Mouse (Mus musculus): Measurements from ENCODE around the gene Zdhhc18. TPM values are rescaled to one million over a fixed set of nuclear protein-coding genes. Genes with fewer than 3 reads are reported as not detected.
A peak's percentile ranks its signal among the peaks of the same experiment; 100 is the strongest.

Gene Zdhhc18
- total RNA-seq, 1 experiment from 2014 or later, result 14.5 TPM

- no peak for ATAC-seq (replicated peaks; ENCODE audit: low read depth, poor library complexity, severe bottlenecking)
These were observed 79.9 kb downstream of the Zdhhc18 start for GRCm38 (mm10) chr4:133570066-133570466.

DNA sequence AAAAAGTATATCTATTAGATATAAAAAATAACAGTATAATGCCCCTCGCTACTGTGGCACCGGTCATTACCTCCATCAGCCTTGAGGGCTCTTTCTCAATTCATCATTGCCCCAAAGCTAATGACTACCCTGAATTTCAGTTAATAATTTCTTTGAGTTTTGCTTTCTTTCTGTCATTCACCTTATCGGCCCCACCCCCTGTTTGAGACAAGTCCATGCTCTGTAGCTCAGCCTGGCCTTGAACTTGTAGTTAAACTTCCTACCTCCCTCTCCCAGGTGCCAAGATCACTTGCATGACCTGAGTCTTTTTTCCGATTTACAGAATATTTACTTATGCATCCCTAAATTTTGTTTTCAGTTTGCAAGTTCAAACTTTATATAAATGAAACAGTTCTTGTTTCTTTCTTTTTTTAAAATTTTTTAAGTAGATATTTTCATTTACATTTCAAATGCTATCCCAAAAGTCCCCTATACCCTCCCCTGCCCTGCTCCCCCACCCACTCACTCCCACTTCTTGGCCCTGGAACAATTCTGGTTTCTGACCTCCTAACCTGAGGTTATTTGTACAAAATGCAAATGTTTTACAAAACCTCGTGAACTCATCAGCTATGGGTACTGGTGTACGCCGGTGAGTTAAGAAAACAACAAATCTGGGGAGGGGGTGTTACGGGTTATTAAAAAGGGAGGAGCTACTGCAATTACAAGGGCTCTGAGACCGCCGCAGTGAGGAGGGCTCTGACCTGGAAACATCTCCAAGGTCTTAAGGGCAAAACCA is 80.5 kb downstream of the Zdhhc18 start:
- ATAC-seq (replicated peaks; ENCODE audit: low read depth, poor library complexity, severe bottlenecking), result no peak

DNA sequence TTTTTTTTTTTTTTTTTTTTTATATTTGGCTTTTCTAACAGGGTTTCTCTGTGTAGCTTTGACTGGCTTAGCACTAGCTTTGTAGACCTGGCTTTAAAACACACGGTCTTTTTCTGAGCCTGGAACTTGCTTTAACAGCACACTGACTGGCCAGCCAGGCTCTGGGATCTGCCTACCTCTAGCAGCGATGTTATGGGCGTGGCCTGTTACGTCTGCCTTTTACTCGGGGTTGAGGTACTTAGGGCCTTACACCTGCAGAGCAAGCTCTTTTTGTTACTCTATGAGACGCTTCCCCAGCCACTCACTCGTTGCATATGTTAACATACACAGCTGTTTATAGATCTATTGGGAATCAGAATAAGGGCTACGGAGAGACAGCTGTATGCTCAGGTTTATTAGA is 82.7 kb downstream of the Zdhhc18 start:
- ATAC-seq (replicated peaks; ENCODE audit: low read depth, poor library complexity, severe bottlenecking), result no peak

DNA sequence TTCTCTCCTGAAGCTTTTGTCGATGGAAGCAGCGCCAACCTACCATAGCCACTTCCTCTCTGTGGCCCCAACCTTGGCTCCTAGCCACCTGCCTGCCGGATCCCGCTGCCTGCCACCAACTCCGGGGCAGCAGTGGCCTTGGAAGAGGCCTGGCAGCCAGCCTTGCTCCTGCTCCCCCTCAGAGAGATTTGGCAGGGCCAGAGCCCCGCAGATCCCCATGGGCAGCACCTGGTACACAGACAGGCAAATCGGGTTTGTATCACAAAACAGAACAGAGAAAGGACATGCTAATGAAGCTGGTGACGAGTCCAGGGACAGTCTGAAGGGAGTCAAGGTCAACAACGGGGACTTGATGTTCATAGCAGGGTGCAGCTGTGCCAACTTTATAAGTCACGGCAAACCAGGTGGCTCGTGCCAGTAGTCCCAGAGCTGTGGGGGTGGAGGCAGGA is 86.8 kb downstream of the Zdhhc18 start:
- ATAC-seq (replicated peaks; ENCODE audit: low read depth, poor library complexity, severe bottlenecking), result peak; percentile 90

DNA sequence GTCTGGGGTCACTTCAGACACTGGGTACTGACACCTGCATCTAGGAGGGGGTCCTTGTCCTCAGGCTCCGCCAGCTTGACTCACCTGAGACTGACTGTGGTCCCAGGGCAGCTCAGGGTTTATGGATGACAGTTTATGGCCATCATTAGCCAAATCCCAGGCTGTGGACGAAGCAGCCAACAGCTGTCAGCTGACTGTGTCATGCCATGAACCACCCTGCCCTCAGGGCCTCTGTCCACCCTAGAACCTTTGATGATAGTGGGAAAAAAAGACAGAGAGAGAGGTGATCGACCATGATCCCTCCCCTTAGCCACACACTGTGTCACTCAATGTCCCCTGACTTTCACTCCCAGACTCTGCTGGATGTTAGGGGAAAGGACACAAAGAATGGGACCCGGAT is 88.3 kb downstream of the Zdhhc18 start:
- ATAC-seq (replicated peaks; ENCODE audit: low read depth, poor library complexity, severe bottlenecking), result no peak

GRCm38 (mm10) chr4:133559846-133560245 is 90.1 kb downstream of the Zdhhc18 start:
- no peak for ATAC-seq (replicated peaks; ENCODE audit: low read depth, poor library complexity, severe bottlenecking)

GRCm38 (mm10) chr4:133557041-133557717 is 92.8 kb downstream of the Zdhhc18 start:
- no peak for ATAC-seq (replicated peaks; ENCODE audit: low read depth, poor library complexity, severe bottlenecking)

Other genes with a start within 250 kb of the Zdhhc18 start
- not detected in 2 replicates for gene Tent5b, start 170.0 kb downstream of the Zdhhc18 start, total RNA-seq (2017)
- not detected in 2 replicates for gene Trnp1, start 151.6 kb downstream of the Zdhhc18 start, total RNA-seq (2017)
- not detected in 2 replicates for gene Kdf1, start 131.2 kb downstream of the Zdhhc18 start, total RNA-seq (2017)
- gene Nudc, start 104.2 kb downstream of the Zdhhc18 start, total RNA-seq (2017), result 316 and 327 TPM in 2 replicates
- 1.4 TPM in 1 of 2 replicates, not detected in the other for gene Nr0b2, start 96.8 kb downstream of the Zdhhc18 start, total RNA-seq (2017)
- gene Gpatch3, start 75.4 kb downstream of the Zdhhc18 start, total RNA-seq (2017), result 17.3 and 18.0 TPM in 2 replicates
- gene Gpn2, start 65.8 kb downstream of the Zdhhc18 start, total RNA-seq (2017), result 18.4 and 19.0 TPM in 2 replicates
- gene Sfn, start 48.0 kb downstream of the Zdhhc18 start, total RNA-seq (2017), result 3.6 and 4.9 TPM in 2 replicates
- gene Pigv, start 22.5 kb upstream of the Zdhhc18 start, total RNA-seq (2017), result 7.7 and 11.4 TPM in 2 replicates
- gene Arid1a, start 106.6 kb upstream of the Zdhhc18 start, total RNA-seq (2017), result 41.5 and 67.0 TPM in 2 replicates
- gene Rps6ka1, start 237.6 kb upstream of the Zdhhc18 start, total RNA-seq (2017), result 62.2 and 80.0 TPM in 2 replicates

Data from common myeloid progenitor, adult 5-6 weeks (primary cell).